Mouse (Mus musculus): ENCODE data around the gene Pcid2.

Pcid2 gene

DNA sequence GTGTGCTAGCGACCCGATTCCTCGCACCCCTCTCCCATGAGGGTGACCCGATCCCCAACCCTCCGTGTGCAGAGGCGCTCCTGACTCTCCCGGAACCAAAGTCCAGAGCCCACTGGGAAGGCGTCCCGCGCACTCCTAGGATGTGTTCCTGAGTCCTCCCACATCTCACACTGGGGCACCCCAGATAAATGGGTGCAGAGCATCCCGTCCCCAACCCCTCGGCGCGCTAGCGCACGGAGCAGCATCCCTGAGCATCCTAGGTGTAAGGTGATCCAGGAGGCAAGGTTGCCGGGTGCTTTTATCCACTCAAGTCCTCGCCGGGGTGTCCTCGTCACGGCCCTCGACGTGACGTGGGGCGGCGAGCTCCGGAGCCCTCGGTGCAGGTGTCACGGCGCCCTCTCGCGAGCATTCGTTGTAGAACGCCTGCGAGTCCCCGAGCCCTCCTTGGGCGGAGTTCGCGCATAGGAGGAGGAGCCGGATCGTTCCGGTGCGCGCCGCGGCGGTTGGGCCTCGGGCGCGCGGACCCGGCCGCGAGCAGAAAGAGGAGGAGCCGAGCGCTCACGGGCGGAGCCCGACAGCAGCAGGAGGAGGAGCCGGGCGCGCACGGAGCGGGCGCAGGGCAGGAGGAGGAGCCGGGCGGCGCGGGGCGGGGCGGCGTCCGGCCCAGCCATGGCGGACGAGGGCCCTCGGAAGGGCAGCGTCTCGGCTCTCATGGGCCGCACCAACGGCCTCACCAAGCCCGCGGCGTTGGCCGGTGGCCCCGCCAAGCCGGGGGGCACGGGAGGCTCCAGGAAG is at the start of gene Pcid2, which contains the start of gene Cul4a:
Pcid2 (minus strand) TSS at position 373 of the 795 bp plus-strand sequence.
Cul4a (plus strand) TSS at position 535 of the 795 bp plus-strand sequence.
- peak; percentile 95 to 98 for DNase-seq

DNA sequence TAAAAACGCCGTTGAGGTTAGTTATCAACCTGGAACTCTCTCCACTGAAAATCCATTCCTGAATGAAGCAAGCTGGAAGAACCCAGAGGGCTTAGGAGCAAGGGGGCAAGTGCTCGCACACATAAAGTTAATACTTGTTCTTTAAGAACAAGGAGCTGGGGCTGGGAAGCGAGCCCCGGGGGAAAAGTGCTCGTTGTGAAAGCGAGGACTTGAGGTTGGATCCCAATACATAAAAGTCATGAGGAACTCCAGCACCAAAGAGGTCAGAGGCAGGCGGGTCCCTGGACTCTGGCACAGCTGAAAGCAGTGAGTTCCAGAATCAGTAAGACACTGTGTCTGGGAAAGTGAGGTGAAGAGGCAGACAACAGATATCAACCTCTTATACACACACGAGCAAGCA is 48.8 kb upstream of the Pcid2 start:
- no peak for DNase-seq

DNA sequence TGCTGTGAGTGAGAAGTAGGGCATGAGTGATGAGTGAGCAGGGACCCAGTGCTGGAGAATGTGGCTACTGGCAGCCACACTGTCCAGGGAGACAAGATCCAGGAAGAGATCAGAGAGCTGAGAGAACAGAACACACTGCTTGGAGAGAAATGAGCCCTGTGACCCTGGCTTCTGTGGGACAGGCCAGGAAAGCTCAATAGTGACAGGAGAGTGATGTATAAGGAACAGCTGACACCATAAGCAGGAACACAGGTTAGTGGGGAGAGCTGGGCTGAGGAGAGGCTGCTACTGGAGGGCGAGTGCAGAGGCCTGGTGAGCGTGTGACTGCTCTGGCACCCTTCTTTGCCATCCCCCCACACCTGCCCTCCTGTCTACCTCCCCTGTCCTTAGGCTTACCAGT is 45.7 kb upstream of the Pcid2 start:
- DNase-seq: no peak

DNA sequence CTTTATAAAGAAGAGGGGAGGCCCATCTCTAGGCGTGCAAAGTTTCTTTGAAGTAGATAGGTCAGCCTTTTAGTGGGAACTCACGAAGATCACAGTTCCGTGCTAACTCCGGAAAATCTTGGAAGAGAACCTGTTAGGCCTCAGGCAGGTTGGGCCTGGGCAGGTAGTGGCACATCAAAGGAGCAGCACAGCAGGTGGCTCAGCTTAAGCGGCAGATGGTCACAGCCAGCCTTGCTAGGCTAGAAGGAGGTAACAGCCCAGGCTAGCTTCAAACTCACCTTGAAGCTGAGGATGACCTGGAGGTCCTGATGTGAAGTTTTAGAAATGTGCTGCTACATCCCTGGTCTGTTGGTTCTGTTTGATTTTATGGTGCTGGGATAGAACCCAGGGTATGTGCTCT is 44.6 kb upstream of the Pcid2 start:
- peak; percentile 38 to 64 for DNase-seq

DNA sequence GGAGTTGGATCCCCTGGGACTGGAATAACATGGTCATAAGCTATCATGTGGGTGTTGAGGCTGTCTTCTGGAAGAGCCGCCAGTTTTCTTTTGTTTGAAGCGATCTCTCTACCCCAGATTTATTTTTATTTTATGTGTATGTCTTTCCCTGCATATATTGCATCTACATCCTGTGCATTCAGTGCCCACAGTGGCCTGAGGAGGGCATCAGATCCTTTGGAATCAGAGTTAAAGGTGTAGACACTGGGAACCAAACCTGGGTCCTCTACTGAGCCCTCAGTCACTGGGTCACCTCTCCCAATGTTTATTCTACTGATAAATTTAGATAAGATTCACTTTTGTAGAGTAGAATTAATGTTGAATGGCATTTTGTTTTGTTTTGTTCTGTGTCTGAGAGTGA is 44.0 kb upstream of the Pcid2 start:
- no peak for DNase-seq

DNA sequence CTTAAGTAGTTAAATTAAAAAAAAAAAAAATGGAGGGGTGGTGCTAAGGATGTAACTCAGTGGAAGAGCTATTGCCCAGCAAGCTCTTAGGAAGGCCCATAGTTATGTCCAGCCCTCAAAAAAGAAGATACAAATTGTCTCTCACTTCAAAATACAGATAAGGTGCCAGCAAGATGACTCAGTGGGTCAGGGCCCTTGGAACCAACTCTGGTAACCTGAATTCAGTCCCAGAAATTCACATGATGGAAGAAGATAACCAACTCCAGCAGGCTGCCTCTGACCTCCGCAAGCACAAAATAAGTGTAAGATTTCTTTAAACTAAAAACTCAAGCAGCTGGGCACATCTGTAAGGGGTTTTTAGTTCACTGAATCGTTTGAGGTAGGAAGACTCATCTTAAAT is 43.2 kb upstream of the Pcid2 start:
- no peak for DNase-seq

DNA sequence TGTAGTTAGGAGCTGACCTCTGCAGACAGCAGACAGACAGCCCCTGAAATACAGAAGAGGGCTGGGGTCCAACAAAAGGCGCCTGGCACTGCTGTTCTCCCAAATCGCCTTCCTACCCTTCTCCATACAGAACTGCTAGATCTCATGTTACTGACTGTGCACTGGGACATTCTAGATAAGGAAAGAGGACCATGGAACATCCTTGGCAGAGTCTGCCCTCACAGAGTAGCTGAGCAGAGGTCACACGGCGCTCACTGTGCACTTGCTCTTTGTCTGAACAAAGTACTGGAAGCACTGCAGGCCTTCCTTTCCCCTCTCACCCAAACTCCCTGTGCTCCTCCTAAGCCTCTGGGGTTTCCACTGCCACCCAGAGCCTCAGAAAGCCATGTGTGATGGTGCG is 36.4 kb upstream of the Pcid2 start:
- no peak for DNase-seq

DNA sequence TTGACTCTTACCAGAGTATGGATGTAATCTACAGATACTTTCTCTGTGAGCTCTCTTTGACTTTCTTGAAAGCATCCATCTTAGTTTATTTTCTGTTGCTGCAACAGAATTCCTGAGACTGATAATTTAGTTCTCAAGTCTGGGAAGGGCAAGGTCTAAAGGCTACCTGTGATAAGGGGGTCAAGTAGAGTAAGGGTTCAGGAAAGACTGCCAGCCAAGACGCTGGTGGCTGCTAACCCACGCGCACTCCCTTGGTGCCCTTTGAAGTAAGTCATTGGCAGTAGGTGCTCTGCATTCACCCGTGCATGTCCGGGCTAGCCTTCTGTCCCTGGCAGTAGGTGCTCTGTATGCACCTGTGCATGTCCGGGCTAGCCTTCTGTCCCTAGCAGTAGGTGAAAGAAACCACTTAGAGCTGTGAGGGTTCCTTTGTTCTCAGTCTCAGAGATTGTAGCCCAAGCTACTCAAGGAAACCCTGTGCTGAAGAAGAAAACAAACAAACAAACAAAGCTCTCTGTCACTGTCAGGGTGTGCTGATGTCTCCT is 34.5 kb upstream of the Pcid2 start:
- DNase-seq: no peak

DNA sequence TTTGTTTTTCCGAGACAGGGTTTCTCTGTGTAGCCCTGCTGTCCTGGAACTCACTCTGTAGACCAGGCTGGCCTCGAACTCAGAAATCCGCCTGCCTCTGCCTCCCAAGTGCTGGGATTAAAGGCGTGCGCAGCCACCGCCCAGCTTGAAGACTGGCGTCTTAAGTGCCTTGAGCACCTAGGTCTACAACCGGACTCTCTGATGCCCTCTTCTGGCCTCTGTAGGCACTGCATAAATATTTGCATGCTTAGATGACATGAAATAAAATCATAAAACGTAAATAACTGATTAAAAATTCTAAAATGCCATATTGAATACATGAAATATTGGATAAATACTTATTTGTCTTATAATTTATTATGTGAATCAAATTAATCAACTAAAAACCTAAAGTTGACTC is 27.0 kb upstream of the Pcid2 start:
- peak; percentile 56 to 81 for DNase-seq

DNA sequence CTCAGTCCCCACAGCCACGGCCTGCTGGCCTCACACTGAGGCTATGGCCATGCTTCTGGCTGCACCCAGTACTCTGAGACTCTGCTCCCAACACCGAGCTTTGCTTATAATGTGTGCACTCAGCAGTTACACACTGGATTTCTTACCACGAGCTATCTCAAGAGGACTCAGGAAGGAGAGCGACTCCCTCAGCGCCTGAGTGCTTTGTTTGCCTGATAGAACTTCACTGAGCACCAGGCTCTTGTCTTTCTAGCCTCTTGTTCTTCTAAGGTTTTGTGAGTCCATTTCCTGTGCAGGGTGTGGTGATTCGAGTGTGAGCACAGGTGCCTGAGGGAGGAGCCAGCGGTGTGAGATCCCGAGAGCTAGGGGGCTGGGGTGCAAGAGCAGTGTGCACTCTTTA is 19.6 kb upstream of the Pcid2 start:
- no peak for DNase-seq

DNA sequence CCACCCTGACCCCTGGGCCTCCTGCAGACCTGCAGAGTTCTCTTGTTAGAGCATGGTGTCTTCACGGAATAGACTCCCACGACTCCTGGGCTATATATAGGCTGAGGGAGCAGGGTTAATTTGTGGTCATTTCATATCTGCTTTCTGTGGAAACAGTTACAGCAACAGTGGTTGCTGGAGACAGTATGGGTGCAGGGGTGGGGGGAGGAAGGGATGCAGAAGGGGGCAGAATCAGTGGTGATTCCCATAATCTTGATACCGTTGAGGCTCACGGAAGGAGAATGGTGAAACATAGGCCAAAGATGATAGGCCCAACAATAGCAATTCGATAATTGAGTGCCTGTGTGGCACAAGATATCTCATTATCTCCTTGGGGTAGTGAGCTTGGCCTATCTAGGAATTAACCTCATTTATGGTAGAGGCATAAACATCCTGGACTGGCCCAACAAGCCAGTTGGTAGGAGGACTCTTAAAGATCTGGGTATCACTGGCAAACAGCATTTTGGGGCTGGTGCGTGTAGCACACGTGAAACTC is 17.7 kb upstream of the Pcid2 start:
- DNase-seq: no peak

DNA sequence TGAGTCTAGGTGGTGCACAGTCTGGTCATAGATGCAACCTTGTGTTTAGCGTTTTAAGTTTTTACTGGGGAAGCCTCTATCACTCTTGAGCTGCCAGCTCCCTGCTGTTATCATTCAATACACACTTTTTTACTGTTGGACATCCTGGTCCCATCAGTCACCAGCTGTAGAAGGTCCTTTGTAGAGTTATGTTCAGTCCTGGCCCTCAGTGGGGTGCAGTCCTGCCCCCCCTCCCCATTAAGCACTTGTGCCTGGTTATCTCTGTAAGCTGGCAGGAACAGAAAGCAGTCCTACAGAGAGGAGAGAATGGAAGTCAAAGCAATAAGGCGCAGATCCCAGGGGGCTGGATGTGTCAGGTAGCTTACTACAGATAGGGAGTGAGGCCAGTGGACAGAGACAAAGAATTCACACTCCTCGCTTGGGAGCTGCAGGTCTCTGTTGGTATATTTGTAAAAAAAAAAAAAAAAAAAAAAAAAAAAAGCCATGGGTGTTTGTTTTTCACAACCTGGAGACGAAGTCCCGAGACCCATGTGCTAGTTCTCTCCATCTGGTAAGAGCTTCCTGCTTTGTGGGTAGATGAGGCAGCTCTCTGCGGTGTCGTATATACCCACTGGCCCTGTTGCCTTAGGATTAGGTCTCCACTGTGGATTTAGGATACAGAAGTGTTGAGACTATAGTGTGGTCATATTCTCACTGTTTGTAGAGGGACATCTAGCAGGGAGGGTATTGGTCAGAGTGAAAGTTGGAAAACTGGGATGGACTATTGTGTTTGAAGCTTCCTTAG is 15.8 kb upstream of the Pcid2 start:
- no peak for DNase-seq

DNA sequence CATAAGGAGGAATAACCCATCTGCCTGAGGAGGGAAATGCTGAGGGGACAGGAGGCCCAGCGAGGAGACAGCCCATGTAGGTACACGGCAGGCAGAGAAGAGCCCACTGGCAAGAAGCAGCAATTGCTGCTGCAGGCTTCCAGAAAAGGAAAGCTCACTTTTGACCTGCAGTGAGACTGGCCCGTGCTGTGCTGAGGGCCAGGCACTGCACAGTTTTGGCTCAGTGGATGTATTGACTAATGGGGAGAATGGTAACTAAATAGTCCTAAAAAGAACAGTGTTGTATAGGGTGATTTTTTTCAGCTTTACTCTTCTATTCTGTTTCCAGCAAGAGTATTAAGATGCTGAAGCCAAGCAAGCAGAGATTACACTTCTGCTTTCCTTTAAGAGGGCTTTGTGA is 13.3 kb upstream of the Pcid2 start:
- no peak for DNase-seq

DNA sequence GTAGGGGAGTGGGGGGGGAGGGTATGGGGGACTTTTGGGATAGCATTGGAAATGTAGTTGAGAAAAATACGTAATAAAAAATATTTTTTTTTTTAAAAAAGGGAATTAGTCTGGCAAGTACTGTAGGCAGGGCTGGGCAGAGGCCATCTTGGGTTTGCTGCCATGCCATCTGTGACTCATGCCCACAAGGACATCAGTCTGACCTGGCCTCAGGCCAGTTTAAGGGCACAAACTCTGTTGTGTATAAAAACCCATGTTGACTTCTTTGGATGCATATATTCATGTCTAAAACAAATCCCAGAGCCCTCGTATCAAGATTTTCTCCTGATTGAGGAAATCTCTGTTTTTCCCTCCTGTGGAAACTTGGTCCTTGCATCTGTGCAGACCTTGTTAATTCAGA is 11.8 kb upstream of the Pcid2 start:
- DNase-seq: peak in 1 of 2 experiments; percentile 39

DNA sequence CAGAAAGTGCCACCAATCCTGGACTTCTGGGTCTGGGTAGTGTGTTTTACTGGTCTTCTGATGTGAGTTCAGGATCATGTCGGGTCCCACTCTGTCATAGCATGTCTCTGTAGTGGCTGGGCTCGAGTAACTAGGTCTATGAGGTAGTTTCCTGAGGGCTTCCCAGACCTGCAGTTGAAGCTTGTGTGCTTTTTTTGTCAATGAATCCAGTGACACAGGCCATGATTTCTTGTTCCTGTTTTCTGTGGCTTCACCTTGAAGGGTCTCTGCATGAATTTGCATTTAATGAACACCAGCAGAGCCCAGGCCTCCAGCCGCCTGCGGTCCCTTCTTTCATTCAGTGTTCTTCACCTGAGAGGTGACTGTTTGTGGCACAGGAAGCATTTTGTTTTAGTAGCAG is 8.0 kb upstream of the Pcid2 start:
- DNase-seq: no peak

DNA sequence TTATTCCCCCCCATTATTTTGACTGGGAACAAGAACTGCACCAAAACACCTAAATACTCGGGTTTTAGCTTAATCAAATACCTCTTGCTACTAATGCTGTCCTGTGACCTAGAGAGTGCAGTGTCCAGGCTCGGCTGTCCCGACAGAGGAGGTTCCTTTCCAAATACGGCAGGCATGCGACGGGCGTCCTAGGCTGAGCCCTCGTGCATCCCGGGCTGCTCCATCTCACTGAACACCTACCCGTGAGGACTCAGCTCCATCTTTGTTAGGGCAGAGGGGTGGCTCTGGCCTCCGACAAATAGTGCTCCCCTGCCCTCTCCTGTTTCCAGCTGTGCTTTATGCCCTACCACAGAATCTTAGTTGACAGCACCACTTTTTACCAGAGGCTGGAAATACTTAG is 6.7 kb upstream of the Pcid2 start:
- DNase-seq: no peak

DNA sequence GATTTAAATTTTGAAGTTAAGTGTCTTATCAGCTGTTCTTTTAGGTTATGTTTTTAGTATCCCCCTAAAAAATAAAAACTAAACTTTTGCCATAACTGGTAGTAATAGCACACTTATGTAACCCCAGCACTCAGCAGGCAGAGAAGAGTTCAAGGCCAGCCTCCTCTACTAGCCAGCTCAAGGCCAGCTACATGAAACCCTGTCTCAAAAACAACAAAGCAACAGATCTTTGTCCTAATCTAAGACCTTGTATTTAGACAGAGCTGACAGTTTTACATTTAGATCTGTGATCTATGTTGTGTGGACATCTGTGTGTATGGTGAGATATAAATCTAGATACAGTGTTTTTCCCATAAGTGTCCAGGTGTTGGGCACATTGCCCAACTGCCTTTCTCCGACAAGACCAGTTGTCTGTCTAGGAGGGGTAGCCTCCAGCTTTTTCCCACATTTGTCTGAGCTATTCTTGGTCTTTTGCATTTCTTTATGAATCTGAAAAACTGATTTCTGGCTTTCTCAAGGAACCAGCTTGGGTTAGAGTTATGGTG is 4.2 kb upstream of the Pcid2 start:
- DNase-seq: no peak

DNA sequence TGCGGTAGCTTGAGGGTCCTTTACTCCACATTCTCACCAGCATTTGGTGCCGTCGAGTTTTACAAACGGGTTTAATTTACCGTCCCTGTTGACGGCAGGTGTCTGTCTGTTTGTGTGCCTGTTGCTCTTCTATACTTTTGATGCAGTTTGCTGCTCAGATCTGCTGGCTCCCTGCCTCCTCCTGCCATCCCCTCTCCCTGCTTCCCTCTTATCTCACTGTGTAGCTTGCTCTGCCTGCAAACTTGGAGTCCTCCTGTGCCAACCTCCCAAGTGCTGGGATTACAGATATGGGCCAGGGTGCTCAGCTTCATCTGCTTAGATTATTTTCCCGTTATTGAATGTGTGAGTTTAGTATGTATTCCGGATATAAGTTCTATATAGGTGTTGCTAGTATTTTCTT is 3.7 kb upstream of the Pcid2 start:
- DNase-seq: no peak

DNA sequence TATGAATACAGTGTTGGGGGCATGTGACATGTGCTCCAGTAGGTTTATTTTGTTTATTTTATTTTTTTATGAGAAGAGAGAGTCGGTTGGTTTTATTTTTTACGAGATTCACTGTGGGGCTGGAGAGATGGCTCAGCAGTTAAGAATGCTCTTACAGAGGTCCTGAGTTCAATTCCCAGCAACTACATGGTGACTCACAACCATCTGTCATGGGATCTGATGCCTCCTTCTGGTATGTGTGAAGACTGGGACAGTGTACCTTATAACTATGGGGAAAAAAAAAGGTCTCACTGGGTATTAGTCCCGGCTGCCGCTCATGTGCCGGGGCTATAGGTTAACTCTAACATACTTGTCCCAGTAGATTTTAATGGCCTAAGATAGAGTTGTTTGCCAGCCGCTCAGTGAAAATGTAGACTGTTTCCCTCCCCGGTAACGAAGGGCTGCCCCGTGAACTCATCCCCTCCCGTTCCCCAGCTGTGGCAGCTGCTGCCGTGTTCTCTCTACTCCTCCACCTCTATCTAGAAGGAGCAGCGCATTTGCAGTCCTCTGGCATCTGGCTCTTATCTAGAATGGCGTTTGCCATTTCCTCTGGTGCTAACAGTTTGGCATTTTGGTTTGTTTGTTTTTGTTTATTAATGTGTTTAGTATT is 2.9 kb upstream of the Pcid2 start:
- DNase-seq: no peak

DNA sequence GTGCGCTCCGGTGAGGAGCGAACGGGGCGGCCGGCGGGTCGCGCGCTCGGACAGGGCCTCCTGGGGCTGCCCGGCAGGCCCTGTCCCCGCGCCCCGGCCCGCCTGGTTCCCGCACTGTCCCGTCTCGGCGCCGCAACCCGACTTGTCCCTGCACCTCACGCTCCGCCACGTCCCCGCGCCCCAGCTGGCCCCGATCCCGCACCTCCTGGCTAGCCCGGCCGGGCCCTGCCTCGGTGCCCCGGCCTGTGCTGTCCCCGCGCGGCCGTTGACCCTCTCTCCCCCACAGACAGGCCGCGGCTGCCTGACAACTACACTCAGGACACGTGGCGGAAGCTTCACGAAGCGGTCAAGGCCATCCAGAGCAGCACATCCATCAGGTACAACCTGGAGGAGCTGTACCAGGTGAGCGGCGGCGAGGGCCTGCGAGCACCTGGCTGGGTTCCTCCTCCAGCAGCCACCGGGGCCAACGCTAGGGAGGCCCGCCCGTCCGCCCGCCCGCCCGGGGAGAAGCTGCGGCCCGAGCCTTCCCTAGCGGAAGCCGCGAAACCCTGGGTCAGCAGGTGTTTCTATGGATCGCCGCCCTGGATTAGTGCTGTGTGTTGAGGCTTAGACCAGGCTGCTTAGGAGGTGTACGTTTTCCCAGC is 771 bp upstream of the Pcid2 start:
- peak in 1 of 2 experiments; percentile 77 for DNase-seq

DNA sequence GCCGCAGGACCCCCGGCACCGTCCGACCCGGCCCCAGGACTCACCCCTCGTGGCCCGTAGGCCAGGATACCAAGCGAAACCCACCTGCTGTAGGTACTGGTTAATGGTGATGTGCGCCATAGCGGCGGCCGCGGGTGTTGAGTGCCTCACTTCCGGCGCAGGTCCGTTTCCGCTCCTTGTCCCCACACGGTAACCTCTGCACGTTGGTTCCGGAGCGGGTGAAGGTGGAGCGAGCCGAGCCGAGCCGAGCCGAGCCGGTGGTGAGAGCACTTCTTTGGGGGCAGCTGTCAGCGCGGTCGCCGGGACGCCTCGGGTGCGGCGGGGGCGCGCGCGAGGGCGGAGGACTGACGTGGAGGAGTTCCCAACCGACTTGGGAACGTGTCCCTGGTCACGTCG is 570 bp downstream of the Pcid2 start:
- DNase-seq: peak; percentile 95 to 96

DNA sequence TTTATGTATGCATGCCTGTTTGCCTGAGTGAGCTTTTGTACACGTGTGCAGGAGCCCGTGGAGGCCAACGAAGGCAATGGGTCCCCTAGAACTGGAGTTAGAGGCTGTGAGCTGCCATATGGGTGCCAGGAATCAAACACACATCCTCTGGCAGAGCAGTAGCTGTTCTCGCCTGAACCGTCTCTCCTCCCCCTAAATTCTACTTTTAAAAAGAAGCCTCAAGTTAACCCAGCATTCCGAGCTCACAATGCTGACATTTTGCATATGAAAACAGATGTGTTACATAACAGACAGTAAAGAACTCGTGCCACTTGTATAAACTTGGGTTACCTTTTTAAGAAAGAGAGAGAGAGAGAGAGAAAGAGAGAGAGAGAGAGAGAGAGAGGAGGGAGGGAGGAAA is 27.7 kb downstream of the Pcid2 start:
- no peak for DNase-seq
